Mouse (Mus musculus) megakaryocyte, embryonic 14.5 days (primary cell): ENCODE results near the gene Rnf224.

Experiments
- FLI1 ChIP-seq: IDR thresholded peaks from 2 replicates; pipeline ENCODE4 v1.6.1; 2012; ENCODE audit warnings: low read length, inconsistent platforms, mixed read lengths
- GATA1 ChIP-seq: IDR thresholded peaks from 3 replicates; pipeline ENCODE4 v1.6.1; 2012; ENCODE audit warnings: mixed read lengths, low read length, inconsistent platforms, borderline replicate concordance

GRCm38 (mm10) chr2:25242101-25242506 lies 5.5 kb upstream of the Rnf224 start, which contains the start of the genes Rnf208 and Cysrt1:
- TF ChIP-seq GATA1, result no peak
- TF ChIP-seq FLI1, result no peak
